Mouse (Mus musculus) liver, embryonic 15.5 days (tissue): ENCODE measurements around the gene Cfap45. TPM values are rescaled to one million over a fixed set of nuclear protein-coding genes. Genes with fewer than 3 reads are reported as not detected.

Experiments
- polyA plus RNA-seq: library from polyadenylated mRNA; unstranded; fragments of >200 nt; fragmentation: Nextera tagmentation; extraction: Ambion mirVana; gene quantifications from 2 replicates; pipeline ENCODE4 v1.2.1, GENCODE M21; 2015

Gene Cfap45
- polyA plus RNA-seq, 1 experiment from 2014 or later = 0.29 TPM

Other genes starting within 250 kb of the Cfap45 start
- gene Atp1a2, start 222.7 kb upstream of the Cfap45 start, polyA plus RNA-seq = 0.39 and 0.40 TPM in 2 replicates
- 0.03 TPM in 1 of 2 replicates, not detected in the other for gene Kcnj9, start 191.5 kb upstream of the Cfap45 start, polyA plus RNA-seq
- 0.09 and 0.12 TPM in 2 replicates for gene Kcnj10, start 179.6 kb upstream of the Cfap45 start, polyA plus RNA-seq
- gene Pigm, start 144.3 kb upstream of the Cfap45 start, polyA plus RNA-seq = 1.7 and 1.9 TPM in 2 replicates
- gene Slamf9, start 45.4 kb upstream of the Cfap45 start, polyA plus RNA-seq = 0.78 and 1.2 TPM in 2 replicates
- 0.96 and 1.2 TPM in 2 replicates for gene Igsf9, start 39.0 kb upstream of the Cfap45 start, polyA plus RNA-seq
- gene Tagln2, start 20.8 kb upstream of the Cfap45 start, polyA plus RNA-seq = 121 and 125 TPM in 2 replicates
- gene Vsig8, start 35.1 kb downstream of the Cfap45 start, polyA plus RNA-seq = not detected in 2 replicates
- gene Slamf8, start 69.8 kb downstream of the Cfap45 start, polyA plus RNA-seq = 0.10 and 0.33 TPM in 2 replicates
- 0.08 TPM in 1 of 2 replicates, not detected in the other for gene Fcrl6, start 81.8 kb downstream of the Cfap45 start, polyA plus RNA-seq
- gene Dusp23, start 112.2 kb downstream of the Cfap45 start, polyA plus RNA-seq = 5.3 and 5.7 TPM in 2 replicates
- 57.7 and 71.8 TPM in 2 replicates for gene Crp, start 177.3 kb downstream of the Cfap45 start, polyA plus RNA-seq